16 mouse cellular contexts compared by ENCODE assay signal in genomic region chr14:79890280-79890679, GRCm38 (mm10).
DNase-seq lines count a peak whose midpoint lies in the region; TF ChIP-seq lines count a peak whose summit lies in the region.
"Had no signal": no experiment of that assay in that cellular context is flagged by ENCODE, and none has a peak within 500 bp of the region (broad histone marks: within the 10 kb centered on the region; RNA-seq: fewer than 3 reads in every experiment).

No protein-coding gene starts in this region.

- H3K36me3 ChIP-seq in ES-E14 (ENCODE audit: control insufficient read depth, insufficient read depth, low read length, poor library complexity, severe bottlenecking), result no peaks in the 10 kb centered on the region
- H3K36me3 ChIP-seq: embryonic facial prominence, embryonic 13.5 days; embryonic facial prominence, embryonic 15.5 days; forebrain, embryonic 10.5 days; forebrain, embryonic 12.5 days had no signal

- peak overlapping the region; percentile 39; the same call in 1 of the 2 replicates for H3K27ac ChIP-seq in layer of hippocampus, adult 2 months
- H3K27ac ChIP-seq in ES-E14 (ENCODE audit: insufficient read depth, low read depth, low read length, poor library complexity, severe bottlenecking), result no peak overlapping the region
- H3K27ac ChIP-seq: embryonic facial prominence, embryonic 13.5 days; embryonic facial prominence, embryonic 15.5 days; forebrain, embryonic 10.5 days; forebrain, embryonic 12.5 days had no signal

- TF ChIP-seq CTCF in layer of hippocampus, adult 2 months (conservative IDR thresholded peaks at IDR 0.05), result no peak

- no peak overlapping the region for H3K9ac ChIP-seq in ES-E14 (ENCODE audit: insufficient read depth, low read depth, low read length, poor library complexity, severe bottlenecking)
- H3K9ac ChIP-seq: embryonic facial prominence, embryonic 13.5 days; embryonic facial prominence, embryonic 15.5 days; forebrain, embryonic 12.5 days had no signal

- no peak for DNase-seq in layer of hippocampus, adult 2 months (ENCODE audit: low spot score in 2 of 2)
- DNase-seq in layer of hippocampus, adult 9-11 months, result no peak
- DNase-seq in ES-CJ7 (ENCODE audit: low read depth, low spot score) (peak; percentile 39), ES-E14 (ENCODE audit: low read depth, low spot score) (peak; percentile 19), ZHBTc4 (ENCODE audit: low read depth, low spot score) (peak; percentile 17)
- DNase-seq in lung, postnatal 10 days, result no peak
- DNase-seq in adrenal gland, postnatal 14 days, result no peak
- DNase-seq: adrenal gland, adult 2 months; adrenal gland, postnatal 10 days; adrenal gland, postnatal 36 days; embryo, embryonic 11 days had no signal

- in situ Hi-C loops in ES-E14 (cut with MboI; ENCODE audit: low sequenced_read_pairs in 2 of 2, unreplicated experiment in 2 of 2), result no loop called here

- H3K9me3 ChIP-seq in ES-E14 (ENCODE audit: control insufficient read depth, insufficient read depth, low read depth, low read length), result no peaks in the 10 kb centered on the region
- H3K9me3 ChIP-seq: embryonic facial prominence, embryonic 13.5 days; embryonic facial prominence, embryonic 15.5 days; forebrain, embryonic 10.5 days; forebrain, embryonic 12.5 days had no signal

- H3K4me1 ChIP-seq in ES-E14 (ENCODE audit: control insufficient read depth in 2 of 2, insufficient read depth in 2 of 2, low read length in 2 of 2, poor library complexity in 1 of 2), result no peaks in the 10 kb centered on the region; a peak in 1 of 4 replicates
- H3K4me1 ChIP-seq: embryonic facial prominence, embryonic 15.5 days; forebrain, embryonic 12.5 days had no signal

- H3K4me3 ChIP-seq in layer of hippocampus, adult 2 months, result no peak overlapping the region
- no peak overlapping the region for H3K4me3 ChIP-seq in ES-E14 (ENCODE audit: insufficient read depth in 1 of 2, low read depth in 1 of 2, low read length in 2 of 2, poor library complexity in 1 of 2, severe bottlenecking in 1 of 2)
- H3K4me3 ChIP-seq: embryonic facial prominence, embryonic 13.5 days; embryonic facial prominence, embryonic 15.5 days; erythroblast, embryonic 14.5 days; forebrain, embryonic 10.5 days; forebrain, embryonic 12.5 days had no signal

TF ChIP-seq in ES-E14, 5 proteins besides CTCF, POLR2A, EP300 and RAD21:
- TF ChIP-seq ZC3H11A (IDR thresholded peaks at IDR 0.05; ENCODE audit: borderline replicate concordance, low read depth, low read length) (no peak), MAFK (IDR thresholded peaks at IDR 0.05; ENCODE audit: insufficient read depth, low read depth, low read length) (no peak), ZNF384 (IDR thresholded peaks at IDR 0.05; ENCODE audit: low read depth, low read length) (no peak), CHD2 (IDR thresholded peaks at IDR 0.05; ENCODE audit: low read depth, low read length) (no peak), HCFC1 (IDR thresholded peaks at IDR 0.05; ENCODE audit: borderline replicate concordance, insufficient read depth, low read length) (no peak)
TF ChIP-seq in ES-E14: peak in this region for 0.

Comparison
In these comparisons a context has a peak if more than half of its experiments do, and no peak if none do; other contexts are left out.
1. DNase-seq: peak in ES-CJ7 (single experiment), ES-E14 (single experiment) and ZHBTc4 (single experiment); none in layer of hippocampus, adult 2 months (0 of 2), layer of hippocampus, adult 9-11 months (single experiment), lung, postnatal 10 days (single experiment) and adrenal gland, postnatal 14 days (single experiment).